Mouse (Mus musculus) liver, embryonic 14.5 days (tissue): ENCODE results near the gene Frmd5.

Experiments
- CTCF ChIP-seq: IDR thresholded peaks from 2 replicates; pipeline ENCODE4 v1.5.1; 2016; ENCODE audit warnings: antibody characterized with exemption, low read depth, control low read depth
- EP300 ChIP-seq: IDR thresholded peaks from 2 replicates; pipeline ENCODE4 v1.6.1; 2016; ENCODE audit warnings: antibody characterized with exemption, low read depth

DNA sequence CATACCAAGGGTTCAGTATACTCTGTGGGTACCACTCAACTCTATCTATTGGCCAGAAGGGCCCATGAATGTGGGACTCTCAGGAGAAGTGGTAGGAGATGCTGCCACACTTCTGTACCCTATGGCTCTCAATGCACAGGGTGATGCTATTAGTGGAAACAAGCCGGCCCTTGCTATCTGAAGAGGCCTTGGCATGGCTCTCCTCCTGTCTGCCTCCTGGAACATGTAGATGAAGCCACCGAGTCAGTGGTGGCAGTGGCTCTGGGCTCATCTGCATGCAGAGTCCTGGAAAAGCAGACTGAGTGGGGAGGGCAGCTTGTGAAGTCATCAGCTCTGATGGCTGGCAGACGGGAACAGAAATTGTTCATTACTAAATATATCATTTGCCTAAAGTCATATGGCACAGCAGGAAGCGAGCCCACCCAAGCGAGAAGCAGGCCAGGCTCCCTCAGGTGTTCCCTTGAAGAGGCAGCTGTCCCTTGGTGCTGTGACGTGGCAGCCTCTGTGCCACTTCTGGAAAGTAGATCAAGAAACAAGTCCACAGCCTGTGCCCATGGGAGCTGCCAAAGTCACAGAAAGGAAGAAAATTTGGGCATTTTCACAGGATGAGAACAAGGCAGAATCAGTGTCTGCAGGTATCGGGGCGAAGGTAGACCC is 235.8 kb downstream of the Frmd5 start:
- TF ChIP-seq CTCF, result no peak
- no peak for TF ChIP-seq EP300
